Mouse (Mus musculus) gastrocnemius, postnatal 36 days (tissue): Measurements from ENCODE around the gene Atp8a2. TPM values are rescaled to one million over a fixed set of nuclear protein-coding genes. Genes with fewer than 3 reads are reported as not detected.
"Not testable (repeated sequence)": the region's sequence is repeated elsewhere in the genome, so short reads cannot be mapped to it uniquely, and the experiment has no call there.

ENCODE experiments used
- DNase-seq, 2 experiments: peaks; one replicate each; pipeline ENCODE4 v3.0.0; 2022
- intact Hi-C: fragments of 180-260 bp; cut with DNase I; formaldehyde crosslinking; loops from one replicate; pipeline ENCODE4 v1.15.1; 2025
- total RNA-seq, 2 experiments: library from RNA; stranded (reverse); gene quantifications; 2 replicates each; pipeline ENCODE4 v1.2.3; 2021

Gene Atp8a2
- total RNA-seq, 2 experiments from 2014 or later = 0.61 to 1.0 TPM

- intact Hi-C loops = no loop called here
- DNase-seq = no peak
Observed at GRCm38 (mm10) chr14:59932355-59932754, 264.6 kb downstream of the Atp8a2 start.

GRCm38 (mm10) chr14:59931412-59932058, 265.4 kb downstream of the Atp8a2 start:
- no peak for DNase-seq
- intact Hi-C loops = no loop called here

- DNase-seq, intact Hi-C loops: not testable (repeated sequence)
Observed at GRCm38 (mm10) chr14:59929190-59929589, 267.8 kb downstream of the Atp8a2 start.

- no peak for DNase-seq
- intact Hi-C loops = no loop called here
Observed at GRCm38 (mm10) chr14:59928781-59929180, 268.2 kb downstream of the Atp8a2 start.

GRCm38 (mm10) chr14:59927804-59928203, 269.2 kb downstream of the Atp8a2 start:
- no peak for DNase-seq
- intact Hi-C loops = no loop called here

- no peak for DNase-seq
- intact Hi-C loops = no loop called here
Observed at GRCm38 (mm10) chr14:59919865-59920264, 277.1 kb downstream of the Atp8a2 start.

GRCm38 (mm10) chr14:59903484-59904130, 293.4 kb downstream of the Atp8a2 start:
- DNase-seq = no peak
- intact Hi-C loops = no loop called here

- no peak for DNase-seq
- intact Hi-C loops = no loop called here
Observed at GRCm38 (mm10) chr14:59893971-59894370, 303.0 kb downstream of the Atp8a2 start.

GRCm38 (mm10) chr14:59892084-59892483, 304.9 kb downstream of the Atp8a2 start:
- no peak for DNase-seq
- intact Hi-C loops = no loop called here

GRCm38 (mm10) chr14:59891491-59891890, 305.5 kb downstream of the Atp8a2 start:
- no peak for DNase-seq
- intact Hi-C loops = no loop called here

- intact Hi-C loops = no loop called here
- DNase-seq = no peak
Observed at GRCm38 (mm10) chr14:59890818-59891217, 306.2 kb downstream of the Atp8a2 start.

GRCm38 (mm10) chr14:59890107-59890506, 306.9 kb downstream of the Atp8a2 start:
- intact Hi-C loops = no loop called here
- no peak for DNase-seq

GRCm38 (mm10) chr14:59888446-59888845, 308.5 kb downstream of the Atp8a2 start:
- DNase-seq = no peak
- intact Hi-C loops = no loop called here

GRCm38 (mm10) chr14:59888046-59888445, 308.9 kb downstream of the Atp8a2 start:
- intact Hi-C loops = no loop called here
- no peak for DNase-seq

GRCm38 (mm10) chr14:59887061-59887861, 309.7 kb downstream of the Atp8a2 start:
- DNase-seq = no peak

GRCm38 (mm10) chr14:59883517-59884069, 313.4 kb downstream of the Atp8a2 start:
- DNase-seq = no peak

More at GRCm38 (mm10) chr14:59887061-59887861, 309.7 kb downstream of the Atp8a2 start:
- intact Hi-C loops = no loop called here

GRCm38 (mm10) chr14:59880829-59881228, 316.1 kb downstream of the Atp8a2 start:
- no peak for DNase-seq
- intact Hi-C loops = no loop called here

More at GRCm38 (mm10) chr14:59883517-59884069, 313.4 kb downstream of the Atp8a2 start:
- intact Hi-C loops = no loop called here

GRCm38 (mm10) chr14:59878248-59878647, 318.7 kb downstream of the Atp8a2 start:
- intact Hi-C loops = no loop called here
- DNase-seq = no peak

- intact Hi-C loops = no loop called here
- no peak for DNase-seq
Observed at GRCm38 (mm10) chr14:59876525-59876924, 320.5 kb downstream of the Atp8a2 start.

GRCm38 (mm10) chr14:59868369-59868768, 328.6 kb downstream of the Atp8a2 start:
- intact Hi-C loops = no loop called here
- DNase-seq = no peak

GRCm38 (mm10) chr14:59867749-59868148, 329.2 kb downstream of the Atp8a2 start:
- no peak for DNase-seq
- intact Hi-C loops = no loop called here
